Mouse (Mus musculus): ENCODE measurements at regions not wholly inside any gene's neighbourhood (a gene's known extent, or its start where the extent isn't known, plus 50 kb on each side); places are given as distances from the start of the nearest gene placed in this dataset.

- no peak for DNase-seq (ENCODE audit: low read depth, low spot score)
Measured at GRCm38 (mm10) chr5:46278190-46278589, 420.8 kb upstream of the Lcorl start.

DNA sequence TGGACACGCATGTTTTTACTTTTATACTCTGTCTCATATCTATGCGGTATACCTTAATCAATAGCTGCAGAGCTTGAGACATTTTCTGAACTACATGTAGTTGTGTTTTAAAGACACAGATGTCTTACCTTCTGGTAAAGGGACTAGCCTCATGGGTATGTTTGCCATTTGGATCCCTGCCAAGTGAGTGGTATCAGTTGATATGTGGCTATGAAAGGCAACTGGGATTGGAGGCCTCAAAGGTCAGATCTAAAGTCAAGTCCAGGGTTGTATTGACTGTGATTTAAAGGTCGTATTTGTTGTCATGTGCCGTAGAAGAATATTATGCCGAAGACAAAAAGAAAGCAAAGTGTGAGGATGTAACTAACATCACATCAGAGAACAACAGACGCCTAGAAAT lies 399.3 kb upstream of the Lcorl start:
- DNase-seq (ENCODE audit: low read depth, low spot score) = no peak

- no peak for DNase-seq (ENCODE audit: low read depth, low spot score)
Measured at GRCm38 (mm10) chr5:46253940-46254339, 396.5 kb upstream of the Lcorl start.

- no peak for DNase-seq (ENCODE audit: low read depth, low spot score)
Measured at GRCm38 (mm10) chr5:46235364-46236067, 378.1 kb upstream of the Lcorl start.

- DNase-seq (ENCODE audit: low read depth, low spot score) = no peak
Measured at GRCm38 (mm10) chr5:46232780-46233179, 375.4 kb upstream of the Lcorl start.

DNA sequence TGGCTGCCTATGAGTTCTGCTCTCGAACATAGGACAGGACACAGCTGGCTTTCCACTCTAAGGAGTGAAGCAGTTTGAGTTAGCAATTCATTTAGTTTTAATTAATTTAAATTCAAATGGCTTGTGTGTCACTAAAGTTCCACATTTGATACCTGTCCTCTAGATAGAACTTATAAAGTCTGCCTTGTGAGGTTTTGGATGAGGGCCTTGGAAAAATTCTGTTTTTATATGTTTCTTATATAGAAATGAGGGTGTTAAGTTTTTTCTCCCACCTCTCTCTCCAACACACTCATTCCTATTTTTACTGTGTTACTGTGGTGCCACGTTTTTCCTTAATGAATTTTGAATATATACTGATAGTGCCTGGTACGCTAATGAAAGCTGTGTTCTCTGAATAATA lies 371.3 kb upstream of the Lcorl start:
- DNase-seq (ENCODE audit: low read depth, low spot score) = no peak

- DNase-seq (ENCODE audit: low read depth, low spot score) = no peak
Measured at GRCm38 (mm10) chr5:46212845-46213468, 355.5 kb upstream of the Lcorl start.

DNA sequence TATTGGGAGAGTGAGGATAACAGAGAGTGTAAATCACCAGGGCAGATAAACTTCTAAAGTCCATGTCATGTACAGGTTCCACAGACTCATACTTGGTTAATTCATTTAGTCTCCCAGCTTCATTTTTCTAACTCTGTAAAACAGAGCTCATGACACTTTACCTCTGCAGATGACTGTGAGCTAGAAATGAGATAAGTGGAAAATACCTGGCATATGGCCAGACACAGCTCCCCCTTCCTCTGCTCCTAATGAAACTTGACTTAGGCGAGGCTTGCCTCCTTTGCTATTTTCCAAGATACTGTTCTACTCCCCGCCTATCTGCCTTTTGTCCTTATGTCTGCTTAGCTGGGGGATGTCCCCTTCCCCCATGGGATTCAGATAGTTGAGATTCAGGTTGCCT lies 351.7 kb upstream of the Lcorl start:
- no peak for DNase-seq (ENCODE audit: low read depth, low spot score)

GRCm38 (mm10) chr5:46203744-46204143 lies 346.3 kb upstream of the Lcorl start:
- no peak for DNase-seq (ENCODE audit: low read depth, low spot score)

DNA sequence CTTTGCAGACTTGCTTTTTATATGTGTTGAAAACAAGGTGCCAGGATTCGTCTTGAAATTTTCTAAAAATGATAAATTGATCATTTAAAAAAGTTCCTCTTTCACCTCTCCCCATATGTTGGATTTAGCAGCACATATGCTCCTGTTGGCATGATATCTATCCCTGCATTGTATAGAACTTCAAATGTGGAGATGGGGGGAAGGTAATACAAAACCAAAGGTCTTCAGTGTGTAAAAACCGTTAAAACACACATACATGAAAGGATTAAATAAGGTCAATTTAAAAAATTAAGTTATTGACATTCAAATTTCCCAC lies 345.0 kb upstream of the Lcorl start:
- no peak for DNase-seq (ENCODE audit: low read depth, low spot score)

DNA sequence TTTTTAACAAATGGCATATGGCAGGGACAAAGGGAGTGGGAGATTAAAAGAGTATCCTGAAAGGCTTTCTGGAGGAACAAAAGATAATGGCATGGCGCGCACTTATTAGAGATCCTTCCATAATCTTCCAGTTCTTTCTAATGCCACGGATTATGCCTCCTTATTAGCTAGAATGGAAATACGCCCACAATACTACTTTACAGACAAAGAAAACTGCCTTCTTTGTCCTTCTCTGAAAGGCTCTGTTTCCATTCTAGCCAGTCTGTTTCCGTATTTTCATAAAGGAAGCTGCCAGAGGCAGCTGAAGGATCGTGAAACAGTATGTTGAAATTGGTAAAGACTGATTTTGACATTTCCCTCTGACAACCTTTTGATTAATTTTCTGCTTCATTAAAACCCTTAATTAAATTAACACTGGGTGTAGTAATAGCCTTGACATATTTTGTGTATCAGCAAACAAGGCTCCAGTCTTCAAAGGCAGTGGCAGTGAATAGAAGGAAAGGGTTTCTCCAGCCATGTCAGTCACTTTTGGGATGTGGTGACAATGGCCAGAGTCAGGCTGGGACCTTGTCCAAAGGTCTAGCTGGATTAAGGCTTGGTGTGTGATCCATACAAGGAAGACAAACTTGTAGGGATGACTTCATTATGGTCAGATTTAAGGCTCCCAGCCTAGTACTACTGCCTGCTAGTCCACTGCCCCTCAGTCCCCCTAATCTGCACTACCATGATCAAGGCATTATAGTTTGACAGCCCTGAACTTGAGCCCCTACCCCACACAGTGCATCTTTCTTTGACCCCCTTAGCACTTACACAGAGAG lies 344.4 kb upstream of the Lcorl start:
- no peak for DNase-seq (ENCODE audit: low read depth, low spot score)

DNA sequence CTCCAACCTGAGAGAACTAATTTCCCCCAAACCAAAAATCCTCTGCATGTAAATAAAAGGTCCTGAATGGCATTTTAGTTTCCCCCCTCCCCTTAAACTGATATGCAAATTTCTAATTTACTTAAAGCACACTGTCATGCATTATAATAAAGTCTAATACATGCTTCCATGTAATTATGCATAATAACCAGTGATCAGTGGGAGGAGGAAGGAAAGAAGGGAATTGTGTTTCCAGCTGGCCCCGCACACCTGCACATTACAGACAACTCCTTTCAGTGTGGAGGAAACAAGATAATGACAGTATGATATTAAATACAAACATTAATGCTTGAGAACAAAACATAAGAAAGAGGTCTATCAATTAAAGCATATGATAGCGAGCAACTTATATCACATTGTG lies 329.5 kb upstream of the Lcorl start:
- DNase-seq (ENCODE audit: low read depth, low spot score) = no peak

DNA sequence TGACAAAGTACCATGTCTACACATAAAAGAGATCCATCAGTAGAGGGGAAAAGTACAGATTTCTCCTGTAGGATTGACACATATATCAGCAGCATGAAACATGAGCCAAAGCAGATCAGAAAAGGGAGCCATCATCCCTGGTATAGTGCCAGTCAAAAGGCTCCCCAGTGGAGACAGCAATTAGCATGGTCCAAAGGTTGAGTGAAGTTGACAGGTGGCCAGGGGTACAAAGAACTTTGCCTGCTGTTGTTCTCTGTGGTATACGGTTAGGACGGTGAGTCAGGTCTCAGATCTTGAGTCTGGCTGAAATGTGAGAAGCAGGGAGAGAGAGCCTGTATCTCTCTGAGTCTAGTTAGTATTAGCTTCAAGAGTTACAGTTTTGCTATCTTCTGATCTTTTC lies 324.7 kb upstream of the Lcorl start:
- DNase-seq (ENCODE audit: low read depth, low spot score) = no peak

DNA sequence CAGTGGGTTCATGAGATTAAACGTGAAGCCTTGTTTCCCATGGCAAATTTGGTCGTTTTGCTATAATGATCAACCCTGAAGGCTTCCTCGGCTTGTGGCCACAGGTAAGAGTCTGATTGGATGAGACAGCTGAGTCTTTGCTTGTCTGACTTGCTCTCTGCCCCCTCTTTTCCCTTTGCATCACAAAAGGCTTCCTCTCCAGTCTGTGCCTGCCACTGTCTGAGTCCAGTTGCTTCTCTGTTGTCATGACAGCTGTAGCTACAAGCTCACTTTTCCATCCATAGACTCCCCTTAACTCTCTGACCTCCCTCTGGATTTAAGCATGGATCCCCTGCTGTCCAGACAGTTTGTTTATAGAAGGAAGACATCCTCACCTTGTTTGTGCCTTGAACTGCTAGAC lies 314.9 kb upstream of the Lcorl start:
- no peak for DNase-seq (ENCODE audit: low read depth, low spot score)

GRCm38 (mm10) chr5:46160774-46161173 lies 303.4 kb upstream of the Lcorl start:
- no peak for DNase-seq (ENCODE audit: low read depth, low spot score)

- no peak for DNase-seq (ENCODE audit: low read depth, low spot score)
Measured at GRCm38 (mm10) chr5:46151973-46152372, 294.6 kb upstream of the Lcorl start.

DNA sequence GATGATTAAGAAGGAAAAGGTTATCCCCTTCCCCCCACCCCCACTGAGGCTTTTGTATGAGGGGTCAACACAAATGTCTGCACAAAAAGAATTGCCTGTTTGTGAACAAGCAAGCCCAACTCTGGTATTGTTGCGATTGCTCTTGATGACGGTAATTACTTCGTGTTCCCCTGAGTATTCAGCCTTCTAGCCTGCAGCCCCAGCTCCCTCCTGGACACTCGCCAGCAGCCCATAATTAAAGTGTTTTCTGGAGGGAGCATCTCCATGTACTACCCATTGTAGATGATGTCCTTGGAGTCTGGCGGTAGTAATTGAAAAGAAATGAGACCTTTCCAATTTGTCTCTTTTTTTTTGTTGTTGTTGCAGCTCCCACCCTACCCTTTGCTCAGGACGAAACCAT lies 293.4 kb upstream of the Lcorl start:
- DNase-seq (ENCODE audit: low read depth, low spot score) = no peak

- no peak for DNase-seq (ENCODE audit: low read depth, low spot score)
Measured at GRCm38 (mm10) chr5:46149851-46150615, 292.6 kb upstream of the Lcorl start.

DNA sequence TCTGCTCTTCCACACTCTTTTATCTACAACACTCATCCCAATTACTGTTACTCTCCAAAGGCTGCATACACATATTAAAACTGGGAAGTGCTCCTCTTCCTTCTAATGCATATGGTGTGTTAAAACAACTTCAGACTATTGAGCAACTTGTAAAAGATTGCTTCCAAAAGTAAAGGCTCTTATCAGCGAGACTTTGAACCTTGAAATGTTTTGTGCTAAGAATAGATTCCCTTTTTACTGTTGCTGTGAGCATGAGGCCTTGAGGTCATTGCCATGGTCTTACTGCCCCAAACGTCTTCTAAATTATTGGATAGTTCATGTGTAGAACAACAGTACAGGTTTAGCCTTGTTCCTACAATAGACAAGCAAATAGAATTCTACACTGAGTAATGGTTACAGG lies 281.6 kb upstream of the Lcorl start:
- no peak for DNase-seq (ENCODE audit: low read depth, low spot score)

DNA sequence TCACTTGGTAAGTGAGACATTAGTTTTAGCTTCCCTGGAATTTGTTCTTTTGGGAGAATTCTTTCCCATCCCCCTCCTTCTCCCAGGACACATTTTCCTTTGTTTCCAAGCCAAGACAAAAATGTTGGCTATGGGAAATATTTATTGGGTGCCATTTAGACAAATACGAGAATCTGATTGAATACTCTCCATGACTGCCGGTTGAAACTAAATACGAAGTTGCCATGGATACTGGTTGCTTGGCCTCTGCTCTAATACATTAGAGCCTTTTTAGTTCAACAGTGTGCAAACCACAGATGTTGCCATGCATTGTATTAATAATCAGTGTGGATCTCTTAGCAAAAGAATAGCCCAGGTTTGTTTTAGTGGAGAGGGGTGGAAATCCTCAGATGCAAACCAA lies 280.3 kb upstream of the Lcorl start:
- DNase-seq (ENCODE audit: low read depth, low spot score) = no peak

DNA sequence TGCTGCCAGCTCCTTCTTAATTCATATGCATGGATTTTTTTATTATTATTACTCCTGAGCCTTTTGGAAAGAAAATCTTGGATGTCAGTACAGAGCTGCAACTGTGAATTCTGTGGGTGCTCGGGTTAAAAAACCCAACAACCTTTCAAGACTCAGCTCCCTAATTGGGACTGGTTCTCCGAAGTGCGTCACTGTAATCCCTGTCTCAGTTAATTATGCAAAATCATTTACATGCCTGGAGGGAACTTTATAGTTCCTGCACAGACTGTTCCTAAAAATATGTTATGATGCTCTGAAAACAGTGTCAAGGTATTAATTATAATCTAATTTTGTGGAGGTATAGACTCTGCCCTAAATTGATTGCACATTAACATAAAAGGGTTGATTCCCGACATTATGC lies 250.6 kb upstream of the Lcorl start:
- DNase-seq (ENCODE audit: low read depth, low spot score) = no peak

DNA sequence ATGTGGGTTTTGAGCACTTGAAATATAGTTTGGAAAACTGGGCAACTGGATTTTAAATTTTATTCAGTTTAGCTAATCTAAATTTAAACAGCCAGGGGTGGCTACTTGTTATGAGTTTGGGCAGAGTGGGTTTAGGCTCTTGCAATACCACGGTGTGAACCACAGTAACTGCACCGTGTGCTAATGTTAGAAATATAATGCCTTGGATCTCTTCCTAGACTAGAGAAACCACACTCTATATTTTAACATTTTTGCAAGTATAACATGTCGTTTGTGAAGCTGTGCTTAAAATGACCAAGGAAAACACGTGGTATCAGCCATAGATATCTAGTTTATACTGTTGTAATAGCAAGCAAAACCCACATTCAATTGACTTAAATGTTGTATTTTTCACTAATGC lies 245.9 kb upstream of the Lcorl start:
- DNase-seq (ENCODE audit: low read depth, low spot score) = no peak

Measured in skeletal muscle tissue, adult 2 months (tissue).